Mouse (Mus musculus) brain, embryonic 14.5 days (tissue): ENCODE measurements around the gene Uba5. TPM values are rescaled to one million over a fixed set of nuclear protein-coding genes. Genes with fewer than 3 reads are reported as not detected.

Experiments
- DNase-seq: peaks from one replicate; pipeline ENCODE4 v3.0.0-alpha.2; 2011; ENCODE audit warnings: low read depth
- CTCF ChIP-seq: fragments of 200-500 bp; IDR thresholded peaks from 2 replicates; pipeline ENCODE4 v1.5.1; 2012; ENCODE audit warnings: inconsistent platforms, mild to moderate bottlenecking, moderate library complexity, borderline replicate concordance; ENCODE audit not compliant: insufficient read depth, insufficient read length; ENCODE audit errors: extremely low read depth
- POLR2A ChIP-seq: fragments of 200-500 bp; IDR thresholded peaks from 2 replicates; pipeline ENCODE4 v1.6.1; 2012; ENCODE audit warnings: mild to moderate bottlenecking, inconsistent platforms, borderline replicate concordance; ENCODE audit not compliant: poor library complexity, insufficient read depth, insufficient read length, severe bottlenecking; ENCODE audit errors: extremely low read depth
- polyA plus RNA-seq: library from polyadenylated mRNA; depleted of rRNA; stranded (reverse); fragments of >200 nt; gene quantifications from 2 replicates; pipeline ENCODE4 v1.2.3, GENCODE M21; 2012

Uba5 gene
- polyA plus RNA-seq, 1 experiment = 68.8 TPM

GRCm38 (mm10) chr9:104043676-104044075, 19.3 kb downstream of the Uba5 start:
- TF ChIP-seq CTCF (no peak), POLR2A (no peak)

GRCm38 (mm10) chr9:104040362-104040761, 22.6 kb downstream of the Uba5 start, which contains the start of gene Gm28305:
TSS of gene Gm28305 (plus strand) at chr9:104040662.
- TF ChIP-seq CTCF = no peak
- TF ChIP-seq POLR2A = no peak
- DNase-seq = no peak

More at GRCm38 (mm10) chr9:104043676-104044075, 19.3 kb downstream of the Uba5 start:
- no peak for DNase-seq

- no peak for DNase-seq
- TF ChIP-seq CTCF (no peak), POLR2A (no peak)
Observed at GRCm38 (mm10) chr9:104039742-104040141, 23.2 kb downstream of the Uba5 start.

- no peak for TF ChIP-seq POLR2A
- TF ChIP-seq CTCF = no peak
- no peak for DNase-seq
Observed at GRCm38 (mm10) chr9:104039031-104039695, 23.8 kb downstream of the Uba5 start.

GRCm38 (mm10) chr9:104038266-104038665, 24.7 kb downstream of the Uba5 start:
- DNase-seq = no peak
- no peak for TF ChIP-seq POLR2A
- TF ChIP-seq CTCF = no peak

- TF ChIP-seq CTCF = peak; percentile 76
- no peak for TF ChIP-seq POLR2A
Observed at GRCm38 (mm10) chr9:104035261-104036015, 27.5 kb downstream of the Uba5 start.

GRCm38 (mm10) chr9:104034718-104035117, 28.2 kb downstream of the Uba5 start:
- DNase-seq = no peak

More at GRCm38 (mm10) chr9:104035261-104036015, 27.5 kb downstream of the Uba5 start:
- DNase-seq = peak; percentile 68

GRCm38 (mm10) chr9:104034231-104034630, 28.7 kb downstream of the Uba5 start:
- TF ChIP-seq POLR2A (no peak), CTCF (no peak)
- no peak for DNase-seq

More at GRCm38 (mm10) chr9:104034718-104035117, 28.2 kb downstream of the Uba5 start:
- TF ChIP-seq CTCF (no peak), POLR2A (no peak)

- no peak for TF ChIP-seq CTCF
- no peak for TF ChIP-seq POLR2A
Observed at GRCm38 (mm10) chr9:104029861-104030260, 33.1 kb downstream of the Uba5 start.

GRCm38 (mm10) chr9:104027186-104027585, 35.7 kb downstream of the Uba5 start:
- no peak for DNase-seq
- TF ChIP-seq CTCF (no peak), POLR2A (no peak)

More at GRCm38 (mm10) chr9:104029861-104030260, 33.1 kb downstream of the Uba5 start:
- no peak for DNase-seq

- DNase-seq = no peak
Observed at GRCm38 (mm10) chr9:104021026-104021425, 41.9 kb downstream of the Uba5 start.

GRCm38 (mm10) chr9:104014526-104014925, 48.4 kb downstream of the Uba5 start:
- TF ChIP-seq POLR2A = no peak
- TF ChIP-seq CTCF = no peak
- peak; percentile 47 for DNase-seq

More at GRCm38 (mm10) chr9:104021026-104021425, 41.9 kb downstream of the Uba5 start:
- TF ChIP-seq POLR2A (no peak), CTCF (no peak)

GRCm38 (mm10) chr9:104002913-104003330, 60.0 kb downstream of the Uba5 start:
- TF ChIP-seq CTCF (peak; percentile 73), POLR2A (no peak)
- peak; percentile 92 for DNase-seq
